Mouse (Mus musculus) ES-Bruce4 (cell line): ENCODE results near the gene Dclre1a.

Experiments
- CTCF ChIP-seq: IDR thresholded peaks from one replicate; pipeline ENCODE4 v1.8.1; 2011; ENCODE audit warnings: low read depth, low read length
- EP300 ChIP-seq: IDR thresholded peaks from 2 replicates; pipeline ENCODE4 v1.6.1; 2011; ENCODE audit warnings: low read depth, low read length; ENCODE audit not compliant: insufficient read depth
- POLR2A ChIP-seq: IDR thresholded peaks from one replicate; pipeline ENCODE4 v1.8.1; 2011; ENCODE audit warnings: low read length; ENCODE audit not compliant: insufficient read depth

DNA sequence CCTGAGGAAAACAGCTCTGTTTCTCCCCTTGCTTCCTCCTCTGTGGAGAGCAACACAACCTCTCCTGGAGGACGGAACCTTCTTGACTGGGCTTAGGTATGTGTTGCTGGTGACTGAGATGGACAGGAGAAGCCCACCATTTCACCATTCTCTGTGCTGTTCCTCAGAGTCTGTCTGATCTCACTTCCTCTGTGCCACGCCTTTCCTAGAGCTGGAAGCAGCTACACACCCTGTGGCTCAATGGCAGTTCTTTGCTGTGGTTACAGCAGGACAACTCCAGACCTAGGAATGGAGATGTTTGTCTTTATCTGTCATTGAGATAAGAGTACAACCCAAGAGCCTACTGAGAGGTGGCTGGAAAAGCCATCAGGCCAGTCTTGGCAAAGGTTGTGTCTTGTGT, 60.7 kb downstream of the Dclre1a start:
- TF ChIP-seq POLR2A = no peak
- no peak for TF ChIP-seq CTCF
- TF ChIP-seq EP300 = no peak
